Mouse (Mus musculus) CD8-positive naive resting alpha-beta T cell, adult 2 months (primary cell): Measurements from ENCODE around the gene Ccnyl1.

Experiments used
- DNase-seq, 2 experiments: peaks; one replicate each; pipeline ENCODE4 v3.0.0; 2022; ENCODE audit warnings: low read depth in 2 of 2, low spot score in 2 of 2

Ccnyl1 gene

GRCm38 (mm10) chr1:64736681-64737501 is 46.6 kb downstream of the Ccnyl1 start:
- DNase-seq: peak; percentile 15 to 37

GRCm38 (mm10) chr1:64737502-64738179 is 47.4 kb downstream of the Ccnyl1 start, which contains the start of gene Fzd5:
Gene Fzd5, minus strand, starts transcription at chr1:64737751.
- peak; percentile 56 to 60 for DNase-seq

GRCm38 (mm10) chr1:64738180-64738555 is 47.9 kb downstream of the Ccnyl1 start:
- DNase-seq: no peak

GRCm38 (mm10) chr1:64738661-64739082 is 48.4 kb downstream of the Ccnyl1 start:
- peak; percentile 35 to 39 for DNase-seq

GRCm38 (mm10) chr1:64742741-64743408 is 52.6 kb downstream of the Ccnyl1 start:
- DNase-seq: no peak

- DNase-seq: no peak
Observed at GRCm38 (mm10) chr1:64744616-64745015, 54.4 kb downstream of the Ccnyl1 start.

- no peak for DNase-seq
Observed at GRCm38 (mm10) chr1:64753109-64753508, 62.9 kb downstream of the Ccnyl1 start.

GRCm38 (mm10) chr1:64753668-64754067 is 63.4 kb downstream of the Ccnyl1 start:
- DNase-seq: no peak

GRCm38 (mm10) chr1:64754658-64755057 is 64.4 kb downstream of the Ccnyl1 start:
- no peak for DNase-seq

- DNase-seq: no peak
Observed at GRCm38 (mm10) chr1:64755971-64756639, 65.8 kb downstream of the Ccnyl1 start.

- no peak for DNase-seq
Observed at GRCm38 (mm10) chr1:64756640-64757030, 66.4 kb downstream of the Ccnyl1 start.

- no peak for DNase-seq
Observed at GRCm38 (mm10) chr1:64757254-64757653, 67.0 kb downstream of the Ccnyl1 start.

GRCm38 (mm10) chr1:64757766-64758165 is 67.5 kb downstream of the Ccnyl1 start:
- DNase-seq: no peak

GRCm38 (mm10) chr1:64761646-64762045 is 71.4 kb downstream of the Ccnyl1 start:
- no peak for DNase-seq

- no peak for DNase-seq
Observed at GRCm38 (mm10) chr1:64770169-64770568, 79.9 kb downstream of the Ccnyl1 start.

GRCm38 (mm10) chr1:64773305-64773704 is 83.0 kb downstream of the Ccnyl1 start:
- DNase-seq: no peak
